Mouse (Mus musculus): ENCODE data around the gene Gab1.

The Gab1 gene

DNA sequence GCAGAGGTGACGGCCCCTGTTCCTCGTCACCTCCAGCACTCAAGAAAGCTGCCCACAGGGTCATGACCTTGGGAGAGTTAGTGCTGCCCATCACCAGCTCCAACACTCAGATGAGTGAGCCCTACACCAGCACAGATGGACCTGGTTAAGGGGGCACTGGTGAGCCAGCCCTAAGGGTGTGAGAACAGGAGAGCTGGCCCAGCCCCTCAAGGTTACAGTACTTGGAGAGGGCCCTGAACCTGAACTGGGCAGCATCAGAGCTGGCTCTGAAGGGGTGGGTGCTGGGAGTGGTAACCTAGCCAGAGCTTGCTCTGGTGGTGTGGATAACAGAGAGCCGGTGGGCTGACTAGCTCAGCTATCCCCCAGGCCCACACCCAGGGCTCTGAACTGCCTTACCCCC lies 37.8 kb downstream of the Gab1 start:
- no peak for DNase-seq

DNA sequence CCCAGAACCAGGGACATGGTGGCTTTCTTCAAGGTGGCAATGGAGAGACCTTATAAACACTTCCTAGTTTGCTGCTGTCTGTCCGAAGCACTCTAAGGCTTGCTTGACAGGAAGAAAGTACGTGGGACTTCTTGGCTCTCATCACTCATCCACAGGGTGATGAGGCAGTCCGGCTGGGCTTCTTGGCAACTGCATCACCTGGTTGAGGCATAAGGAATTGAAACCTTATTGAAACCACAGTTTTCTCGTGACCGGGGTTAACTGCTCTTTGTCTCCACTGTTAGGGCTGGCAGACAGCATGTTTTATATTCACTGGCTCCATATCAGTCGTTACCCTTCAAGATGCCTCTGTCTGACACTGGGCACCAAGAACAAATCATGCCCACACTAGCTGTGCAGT lies 40.2 kb downstream of the Gab1 start:
- no peak for DNase-seq

GRCm38 (mm10) chr8:80838199-80838598 lies 42.1 kb downstream of the Gab1 start:
- DNase-seq = no peak

GRCm38 (mm10) chr8:80835401-80835800 lies 44.9 kb downstream of the Gab1 start:
- no peak for DNase-seq

DNA sequence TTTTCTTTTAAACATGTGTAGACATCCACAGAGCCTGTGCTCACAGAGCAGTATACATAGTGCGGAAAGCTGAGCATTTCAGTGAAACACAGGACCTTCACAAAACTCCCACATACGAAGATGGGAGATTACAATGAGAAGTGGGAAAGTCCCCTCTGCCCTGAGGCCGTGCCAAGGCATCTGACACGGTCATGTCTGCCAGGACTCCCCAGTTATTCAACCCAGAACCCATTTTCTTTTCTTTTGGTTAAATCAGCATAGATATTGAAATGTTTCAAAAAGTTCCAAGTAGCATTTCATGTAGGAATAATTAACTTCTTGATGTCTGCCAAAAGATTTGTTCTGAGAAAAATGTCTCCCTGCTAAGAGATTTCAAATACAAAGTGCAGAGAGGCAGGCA lies 45.9 kb downstream of the Gab1 start:
- peak in 1 of 2 experiments; percentile 33 for DNase-seq

GRCm38 (mm10) chr8:80832534-80832933 lies 47.8 kb downstream of the Gab1 start:
- DNase-seq = no peak

GRCm38 (mm10) chr8:80831876-80832524 lies 48.3 kb downstream of the Gab1 start:
- no peak for DNase-seq

GRCm38 (mm10) chr8:80830724-80831566 lies 49.4 kb downstream of the Gab1 start:
- peak in 1 of 2 experiments; percentile 40 for DNase-seq

DNA sequence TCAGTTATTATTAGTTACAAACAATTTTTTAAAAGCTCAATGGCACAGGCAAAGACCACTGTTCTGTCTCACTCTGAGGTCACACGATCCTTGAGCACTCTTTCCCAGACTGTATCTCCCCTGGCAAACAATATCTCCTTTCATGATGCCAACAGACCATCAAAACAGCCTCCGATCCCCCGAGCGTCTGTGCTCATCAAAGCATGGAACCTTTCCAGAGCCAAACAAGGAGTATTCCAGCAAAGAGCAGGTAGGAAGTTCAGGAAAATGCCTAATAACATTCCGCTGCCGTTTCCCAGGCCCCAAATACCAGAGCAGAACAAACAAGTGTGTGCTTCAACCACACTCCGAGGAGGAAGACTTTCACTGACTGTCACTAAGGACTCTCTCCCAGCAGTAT lies 50.2 kb downstream of the Gab1 start:
- no peak for DNase-seq

DNA sequence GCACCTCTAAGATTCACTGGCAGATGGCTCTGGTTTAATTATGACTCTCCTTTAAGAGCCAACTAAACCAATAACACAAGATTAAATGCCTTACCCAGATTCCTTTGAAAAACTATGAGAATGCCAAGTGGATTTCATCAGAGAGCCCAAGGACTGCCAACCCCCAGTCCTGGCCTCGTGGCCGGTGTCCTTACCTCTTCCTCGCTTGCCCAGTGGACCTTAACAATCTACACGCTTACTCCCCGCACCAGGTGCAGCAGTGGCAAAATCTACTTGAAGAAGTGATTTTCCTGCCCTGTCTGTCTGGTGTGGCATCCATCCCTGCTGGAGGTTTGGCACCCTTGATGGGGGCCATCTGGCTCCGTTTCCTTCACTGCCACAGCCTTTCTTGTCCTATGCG lies 53.3 kb downstream of the Gab1 start:
- peak; percentile 71 to 78 for DNase-seq

DNA sequence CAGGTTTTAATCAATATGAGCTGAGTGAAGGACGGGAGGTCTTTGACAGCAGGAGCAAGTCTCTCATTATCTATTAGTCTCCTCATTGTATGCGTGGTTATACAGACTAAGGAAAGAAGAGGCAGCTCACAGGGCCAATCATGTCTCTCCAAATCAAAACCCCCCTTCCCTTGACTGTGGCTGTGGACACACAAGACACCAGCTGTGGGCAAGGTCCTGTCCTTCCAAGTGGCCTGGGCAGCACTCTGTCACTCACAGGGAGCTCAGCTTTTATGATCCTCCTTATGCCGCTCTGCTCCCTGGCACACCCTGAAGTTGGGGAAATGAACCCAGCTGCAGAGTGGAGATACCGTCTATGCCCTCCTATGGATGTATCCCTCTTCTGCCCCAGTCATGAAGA lies 55.2 kb downstream of the Gab1 start:
- DNase-seq = no peak

GRCm38 (mm10) chr8:80824426-80824825 lies 55.9 kb downstream of the Gab1 start:
- no peak for DNase-seq

- DNase-seq = no peak
These were observed 57.1 kb downstream of the Gab1 start for GRCm38 (mm10) chr8:80823250-80823649.

DNA sequence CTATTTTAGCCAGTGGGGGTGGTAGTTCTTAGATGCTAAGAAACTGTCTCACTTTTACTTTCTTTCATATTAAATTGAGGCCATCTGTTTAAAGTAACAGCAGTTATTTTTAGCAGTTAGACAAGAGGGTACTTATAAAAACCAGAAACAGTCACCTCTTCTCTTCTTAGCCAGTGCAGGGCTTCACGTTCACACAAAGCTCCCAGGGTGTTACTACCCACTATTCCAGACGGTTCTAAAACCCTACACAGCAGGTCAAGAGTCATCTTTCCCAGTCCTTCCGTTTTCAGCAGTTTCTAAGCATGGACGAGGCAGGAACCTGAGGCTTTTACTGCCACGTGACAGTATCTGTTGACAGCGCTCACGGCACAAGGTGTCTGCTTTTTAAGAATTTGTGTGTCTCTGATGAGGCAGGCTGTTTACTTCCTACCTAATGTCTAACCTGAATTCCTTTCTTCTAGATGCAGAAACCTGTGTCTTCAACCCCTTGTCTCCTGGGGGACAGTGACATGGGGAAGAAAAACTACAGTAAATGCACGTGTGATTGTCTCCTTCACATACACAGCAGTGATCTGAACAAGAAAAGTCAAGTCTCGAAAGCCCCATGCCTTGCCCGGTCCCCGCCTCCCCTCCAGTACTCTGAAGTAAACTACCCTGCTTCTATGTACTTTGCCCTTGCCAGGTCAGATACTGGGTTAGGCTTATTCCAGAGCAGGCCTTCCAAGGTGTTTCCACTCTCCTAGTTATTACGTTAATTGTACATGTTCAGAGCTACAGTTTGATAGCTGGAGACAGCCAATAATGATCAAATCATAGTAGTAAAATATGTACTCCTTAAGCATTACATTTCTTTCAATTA lies 58.7 kb downstream of the Gab1 start:
- DNase-seq = no peak

DNA sequence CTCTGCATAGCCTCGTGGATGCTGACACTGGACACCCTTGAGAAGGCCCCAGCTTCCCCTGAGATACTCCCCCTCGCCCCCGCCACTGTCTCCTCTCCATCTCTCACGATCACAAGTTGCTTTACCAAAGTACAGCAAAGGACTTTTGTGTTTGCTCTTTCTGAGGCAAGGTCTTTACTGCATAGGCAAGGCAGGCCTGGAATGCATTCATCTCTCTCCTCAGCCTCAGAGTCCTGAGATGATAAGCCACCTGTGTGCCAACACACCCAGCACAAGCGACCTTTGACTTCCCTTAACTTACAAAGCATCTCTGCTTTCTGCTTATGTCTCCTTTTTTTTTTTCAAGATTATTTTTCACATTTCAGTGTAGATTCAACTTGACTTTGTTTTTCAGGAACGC lies 61.3 kb downstream of the Gab1 start:
- no peak for DNase-seq

GRCm38 (mm10) chr8:80817065-80817464 lies 63.3 kb downstream of the Gab1 start:
- DNase-seq = no peak

GRCm38 (mm10) chr8:80815179-80815578 lies 65.1 kb downstream of the Gab1 start:
- DNase-seq = no peak

- peak in 1 of 2 experiments; percentile 39 for DNase-seq
These were observed 66.1 kb downstream of the Gab1 start for GRCm38 (mm10) chr8:80814087-80814791.

- DNase-seq = peak; percentile 37 to 72
These were observed 66.9 kb downstream of the Gab1 start for GRCm38 (mm10) chr8:80813439-80813838.

GRCm38 (mm10) chr8:80811591-80811991 lies 68.7 kb downstream of the Gab1 start:
- no peak for DNase-seq

DNA sequence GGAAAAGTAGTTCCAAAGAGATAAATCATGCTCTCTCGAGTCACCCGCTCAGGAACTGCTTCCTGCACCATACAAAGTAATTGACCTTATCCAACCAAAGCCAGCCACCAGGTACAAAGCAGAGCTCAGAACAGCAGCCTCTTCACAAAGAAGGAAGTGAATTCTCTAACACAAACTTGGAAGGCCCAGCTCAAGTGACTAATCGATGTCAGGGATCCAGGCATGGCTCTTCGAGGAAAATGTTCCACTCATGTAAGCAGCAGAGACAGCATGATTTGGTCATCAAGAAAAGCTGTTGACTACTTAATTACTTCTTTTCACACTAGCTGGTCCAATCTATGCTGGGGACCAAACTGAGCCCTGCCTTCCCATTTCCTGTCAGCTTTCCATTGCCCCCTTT lies 69.4 kb downstream of the Gab1 start:
- no peak for DNase-seq

- DNase-seq = no peak
These were observed 69.9 kb downstream of the Gab1 start for GRCm38 (mm10) chr8:80810442-80810841.

Measured in cerebellum, postnatal 25 days (tissue).